Mouse (Mus musculus) kidney, postnatal 0 days (tissue): ENCODE measurements around the gene Cenpw. TPM values are rescaled to one million over a fixed set of nuclear protein-coding genes. Genes with fewer than 3 reads are reported as not detected.

Experiments used
- ATAC-seq: fragments of 200-750 bp; cut with Nextera tagmentation; replicated peaks from 2 replicates; pipeline ENCODE4 v1.8.0; 2017; ENCODE audit warnings: low read depth, moderate number of reproducible peaks, moderate TSS enrichment, moderate library complexity; ENCODE audit not compliant: low FRiP score
- DNase-seq: peaks from one replicate; pipeline ENCODE4 v3.0.0-alpha.2; 2016; ENCODE audit warnings: low spot score
- H3K27ac ChIP-seq: fragments of 300-500 bp; sonication (generic); 2 replicates; pipeline ENCODE4 v1.5.1; 2014; ENCODE audit warnings: mild to moderate bottlenecking
- H3K27me3 ChIP-seq: fragments of 300-500 bp; sonication (generic); 2 replicates; pipeline ENCODE4 v1.6.1; 2014; ENCODE audit warnings: low read length, mixed read lengths; ENCODE audit not compliant: insufficient read depth
- H3K36me3 ChIP-seq: fragments of 300-500 bp; sonication (generic); 2 replicates; pipeline ENCODE4 v1.6.1; 2014; ENCODE audit warnings: low read length, mixed read lengths; ENCODE audit not compliant: insufficient read depth
- H3K4me1 ChIP-seq: fragments of 300-500 bp; sonication (generic); replicated peaks from 2 replicates; pipeline ENCODE4 v1.6.1; 2014; ENCODE audit warnings: antibody characterized with exemption, low read length, mixed read lengths; ENCODE audit not compliant: insufficient read depth
- H3K4me2 ChIP-seq: fragments of 300-500 bp; sonication (generic); 2 replicates; pipeline ENCODE4 v1.6.1; 2014; ENCODE audit warnings: mild to moderate bottlenecking, low read length, moderate library complexity, mixed read lengths
- H3K4me3 ChIP-seq: fragments of 300-500 bp; sonication (generic); replicated peaks from 2 replicates; pipeline ENCODE4 v1.5.1; 2014; ENCODE audit warnings: low read depth, low read length
- H3K9ac ChIP-seq: fragments of 300-500 bp; sonication (generic); 2 replicates; pipeline ENCODE4 v1.6.1; 2014; ENCODE audit warnings: low read depth, low read length
- H3K9me3 ChIP-seq: fragments of 300-500 bp; sonication (generic); replicated peaks from 2 replicates; pipeline ENCODE4 v1.6.1; 2016; ENCODE audit warnings: low read length, inconsistent platforms, mixed read lengths
- CTCF ChIP-seq: IDR thresholded peaks from 2 replicates; pipeline ENCODE4 v1.5.1; 2016; ENCODE audit warnings: antibody characterized with exemption, low read depth, mild to moderate bottlenecking, moderate library complexity
- WGBS: fragments of 180-500 bp; shearing (Covaris S2); extraction: QIAGEN DNeasy Blood & Tissue Kit; methylation state at CpG from one replicate; pipeline ENCODE4 v1.1.7; 2014; 5-methylcytosine and 5-hydroxymethylcytosine counted together
- polyA plus RNA-seq: library from polyadenylated mRNA; unstranded; fragments of >200 nt; fragmentation: Nextera tagmentation; extraction: Ambion mirVana; gene quantifications from 2 replicates; pipeline ENCODE4 v1.2.1, GENCODE M21; 2015

Cenpw gene
- 31.9 and 36.0 TPM in 2 replicates for polyA plus RNA-seq

GRCm38 (mm10) chr10:30199916-30200826 is at the start of gene Cenpw:
Gene Cenpw (minus strand): TSS chr10:30200560.
- peak within 1 kb of the TSS; percentile 64 for H3K4me3 ChIP-seq
- TF ChIP-seq CTCF: peak; percentile 31; the same call in 1 of the 2 replicates
- DNase-seq (peak; percentile 93), ATAC-seq (peak; percentile 100)
- peak within 1 kb of the TSS; percentile 64 for H3K9ac ChIP-seq
- H3K27me3 ChIP-seq: no peaks in the 10 kb centered on the region
- no peaks in the 10 kb centered on the region for H3K36me3 ChIP-seq
- 1% methylated on average over 50 of the region's 55 CpGs for whole genome bisulfite sequencing
- no peaks in the 10 kb centered on the region for H3K9me3 ChIP-seq
- H3K4me1 ChIP-seq: 0 out of 2 replicates have a peak, but pooled peaks cover 6% of the 10 kb centered on the region
- H3K27ac ChIP-seq: no peak within 1 kb of the TSS
- peak within 1 kb of the TSS; percentile 70 for H3K4me2 ChIP-seq

DNA sequence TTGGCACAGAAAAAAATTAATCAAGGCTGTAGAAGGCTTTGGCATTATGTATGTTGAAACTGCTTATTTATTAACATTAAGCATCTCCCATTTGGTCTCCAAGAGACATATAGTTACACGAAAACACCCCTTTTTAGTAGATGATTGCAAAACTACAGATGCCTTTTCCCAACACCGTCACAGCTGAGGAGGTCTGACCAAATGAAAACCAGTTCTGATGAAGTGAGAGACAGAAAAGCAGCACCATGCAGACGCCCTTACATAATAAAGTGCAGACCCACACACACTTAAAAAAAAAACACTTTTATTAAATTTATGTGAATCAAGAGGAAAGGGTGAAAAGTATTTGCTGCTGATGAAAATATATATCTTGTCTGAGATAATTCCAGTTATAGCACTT is 49.3 kb upstream of the Cenpw start:
- WGBS: 71% methylated on average over 3 of the region's 3 CpGs

DNA sequence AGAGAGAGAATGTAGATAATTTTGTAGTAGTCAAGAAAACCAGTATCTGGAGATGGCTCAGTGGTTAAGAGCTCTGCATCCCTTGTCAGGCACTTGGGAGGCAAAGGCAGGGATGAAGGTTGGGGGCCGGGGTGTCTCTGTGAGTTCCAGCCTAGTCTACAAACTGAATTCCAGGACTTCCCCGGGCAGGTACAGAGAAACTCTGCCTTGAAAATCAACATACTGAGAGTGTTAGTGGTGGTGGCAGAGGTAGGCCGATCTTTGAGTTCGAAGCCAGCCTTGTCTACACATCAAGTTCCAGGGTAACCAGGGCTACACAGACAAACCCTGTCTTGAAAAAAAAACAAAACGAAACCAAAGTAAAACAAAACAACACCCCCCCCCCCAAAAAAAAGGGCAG is 859 bp downstream of the Cenpw start:
- H3K27me3 ChIP-seq: no peaks in the 10 kb centered on the region
- H3K4me2 ChIP-seq: peak overlapping the region; percentile 70
- 56% methylated on average over 5 of the region's 5 CpGs for WGBS
- TF ChIP-seq CTCF: no peak
- H3K4me3 ChIP-seq: peak overlapping the region; percentile 64
- 0 out of 2 replicates have a peak, but pooled peaks cover 6% of the 10 kb centered on the region for H3K4me1 ChIP-seq
- no peaks in the 10 kb centered on the region for H3K9me3 ChIP-seq
- no peaks in the 10 kb centered on the region for H3K36me3 ChIP-seq
- no peak for ATAC-seq
- peak overlapping the region; percentile 64 for H3K9ac ChIP-seq
- DNase-seq: peak; percentile 6
- no peak overlapping the region for H3K27ac ChIP-seq

More for the DNA sequence above, 49.3 kb upstream of the Cenpw start:
- ATAC-seq (no peak), DNase-seq (no peak)
- Histone ChIP-seq H3K27ac (no peak overlapping the region), H3K4me2 (no peak overlapping the region), H3K9me3 (no peaks in the 10 kb centered on the region), H3K9ac (no peak overlapping the region), H3K4me3 (no peak overlapping the region), H3K27me3 (no peaks in the 10 kb centered on the region), H3K36me3 (no peaks in the 10 kb centered on the region), H3K4me1 (no peaks in the 10 kb centered on the region)
- no peak for TF ChIP-seq CTCF

- no peaks in the 10 kb centered on the region for H3K27me3 ChIP-seq
- ATAC-seq (no peak), DNase-seq (peak; percentile 11)
- H3K27ac ChIP-seq: no peak overlapping the region
- H3K4me1 ChIP-seq: no peaks in the 10 kb centered on the region
- TF ChIP-seq CTCF: no peak
- no peaks in the 10 kb centered on the region for H3K9me3 ChIP-seq
- H3K4me2 ChIP-seq: no peak overlapping the region
- 52% methylated on average over 4 of the region's 4 CpGs for WGBS
- H3K4me3 ChIP-seq: no peak overlapping the region
- no peaks in the 10 kb centered on the region for H3K36me3 ChIP-seq
- H3K9ac ChIP-seq: no peak overlapping the region
Measured at GRCm38 (mm10) chr10:30167700-30168099, 32.7 kb downstream of the Cenpw start.
